Mouse (Mus musculus) stomach, postnatal 0 days (tissue): Measurements from ENCODE around the gene Iqschfp. TPM values are rescaled to one million over a fixed set of nuclear protein-coding genes. Genes with fewer than 3 reads are reported as not detected.

Experiments used
- ATAC-seq: fragments of 200-750 bp; cut with Nextera tagmentation; 2 replicates; pipeline ENCODE4 v1.8.0; 2017; ENCODE audit not compliant: low FRiP score, low TSS enrichment
- DNase-seq: peaks from one replicate; pipeline ENCODE4 v3.0.0-alpha.2; 2016; ENCODE audit warnings: low spot score
- H3K27ac ChIP-seq: fragments of 300-500 bp; sonication (generic); replicated peaks from 2 replicates; pipeline ENCODE4 v1.5.1; 2014; ENCODE audit warnings: mild to moderate bottlenecking, control low read depth
- H3K27me3 ChIP-seq: fragments of 300-500 bp; sonication (generic); 2 replicates; pipeline ENCODE4 v1.6.1; 2014; ENCODE audit warnings: low read length; ENCODE audit not compliant: control insufficient read depth, insufficient read depth
- H3K36me3 ChIP-seq: fragments of 300-500 bp; sonication (generic); 2 replicates; pipeline ENCODE4 v1.6.1; 2014; ENCODE audit warnings: low read length, mixed read lengths; ENCODE audit not compliant: control insufficient read depth, insufficient read depth
- H3K4me1 ChIP-seq: fragments of 300-500 bp; sonication (generic); replicated peaks from 2 replicates; pipeline ENCODE4 v1.6.1; 2014; ENCODE audit warnings: antibody characterized with exemption; ENCODE audit not compliant: control insufficient read depth, insufficient read depth
- H3K4me2 ChIP-seq: fragments of 300-500 bp; sonication (generic); replicated peaks from 2 replicates; pipeline ENCODE4 v1.6.1; 2014; ENCODE audit warnings: low read depth, mild to moderate bottlenecking, control low read depth, moderate library complexity
- H3K4me3 ChIP-seq: fragments of 300-500 bp; sonication (generic); 2 replicates; pipeline ENCODE4 v1.5.1; 2014; ENCODE audit warnings: low read depth, low read length, control low read depth
- H3K9ac ChIP-seq: fragments of 300-500 bp; sonication (generic); 2 replicates; pipeline ENCODE4 v1.6.1; 2014; ENCODE audit warnings: mild to moderate bottlenecking, low read length, control low read depth, mixed read lengths
- H3K9me3 ChIP-seq: fragments of 300-500 bp; sonication (generic); 2 replicates; pipeline ENCODE4 v1.6.1; 2016; ENCODE audit warnings: low read length; ENCODE audit not compliant: control insufficient read depth
- CTCF ChIP-seq: IDR thresholded peaks from 2 replicates; pipeline ENCODE4 v1.5.1; 2016; ENCODE audit warnings: antibody characterized with exemption, low read depth, mild to moderate bottlenecking, moderate library complexity
- EP300 ChIP-seq: optimal IDR thresholded peaks from 2 replicates; pipeline ENCODE3; 2016; ENCODE audit warnings: antibody characterized with exemption
- WGBS: fragments of 180-500 bp; shearing (Covaris S2); extraction: QIAGEN DNeasy Blood & Tissue Kit; methylation state at CpG from one replicate; pipeline ENCODE4 v1.1.7; 2014; 5-methylcytosine and 5-hydroxymethylcytosine counted together
- polyA plus RNA-seq: library from polyadenylated mRNA; unstranded; fragments of >200 nt; fragmentation: Nextera tagmentation; extraction: Ambion mirVana; gene quantifications from 2 replicates; pipeline ENCODE4 v1.2.1, GENCODE M21; 2015

Gene Iqschfp
- polyA plus RNA-seq, 1 experiment from 2014 or later = 0.08 TPM

DNA sequence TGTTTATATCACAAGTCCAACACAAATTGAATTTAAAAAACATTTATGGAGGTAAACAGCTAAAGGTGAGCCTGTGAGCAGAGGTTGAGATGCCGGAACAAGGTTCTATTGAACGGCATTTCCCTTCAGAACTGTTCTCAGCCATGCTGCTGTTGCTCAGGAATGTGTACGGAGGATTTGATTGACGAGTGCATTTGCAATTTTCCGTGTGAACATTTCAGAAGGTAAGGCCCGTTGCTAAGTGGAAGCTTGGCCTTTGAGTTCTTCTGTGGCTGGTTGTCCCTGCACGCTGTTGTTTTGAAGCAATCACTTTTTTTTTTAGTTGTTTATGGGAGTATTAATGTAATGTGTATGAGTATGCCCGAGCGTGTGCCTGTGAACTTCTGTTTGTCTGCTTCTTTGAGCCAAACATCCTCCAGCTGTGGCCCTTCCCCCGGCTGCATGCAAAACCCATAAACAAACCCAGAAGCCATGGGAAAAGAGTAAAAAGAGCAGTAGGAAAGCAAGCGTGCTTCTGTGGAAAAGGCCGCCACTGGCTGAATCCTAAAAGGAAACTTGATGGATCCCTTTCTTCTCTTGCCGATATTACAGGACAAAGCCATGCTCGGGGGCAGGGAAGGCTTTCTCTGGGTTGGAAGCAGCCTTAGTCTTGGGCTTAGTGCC, 691.1 kb downstream of the Iqschfp start:
- H3K27ac ChIP-seq = peak overlapping the region; percentile 56
- no peaks in the 10 kb centered on the region for H3K36me3 ChIP-seq
- no peak overlapping the region; the same call in 1 of the 2 replicates for H3K4me3 ChIP-seq
- H3K9ac ChIP-seq = no peak overlapping the region
- no peaks in the 10 kb centered on the region for H3K9me3 ChIP-seq
- no peak for DNase-seq
- H3K4me2 ChIP-seq = peak overlapping the region; percentile 41
- no peak for ATAC-seq
- H3K4me1 ChIP-seq = peaks cover 3% of the 10 kb centered on the region
- TF ChIP-seq EP300 (no peak), CTCF (no peak)
- H3K27me3 ChIP-seq = no peaks in the 10 kb centered on the region
- 17% methylated on average over 14 of the region's 14 CpGs for WGBS

DNA sequence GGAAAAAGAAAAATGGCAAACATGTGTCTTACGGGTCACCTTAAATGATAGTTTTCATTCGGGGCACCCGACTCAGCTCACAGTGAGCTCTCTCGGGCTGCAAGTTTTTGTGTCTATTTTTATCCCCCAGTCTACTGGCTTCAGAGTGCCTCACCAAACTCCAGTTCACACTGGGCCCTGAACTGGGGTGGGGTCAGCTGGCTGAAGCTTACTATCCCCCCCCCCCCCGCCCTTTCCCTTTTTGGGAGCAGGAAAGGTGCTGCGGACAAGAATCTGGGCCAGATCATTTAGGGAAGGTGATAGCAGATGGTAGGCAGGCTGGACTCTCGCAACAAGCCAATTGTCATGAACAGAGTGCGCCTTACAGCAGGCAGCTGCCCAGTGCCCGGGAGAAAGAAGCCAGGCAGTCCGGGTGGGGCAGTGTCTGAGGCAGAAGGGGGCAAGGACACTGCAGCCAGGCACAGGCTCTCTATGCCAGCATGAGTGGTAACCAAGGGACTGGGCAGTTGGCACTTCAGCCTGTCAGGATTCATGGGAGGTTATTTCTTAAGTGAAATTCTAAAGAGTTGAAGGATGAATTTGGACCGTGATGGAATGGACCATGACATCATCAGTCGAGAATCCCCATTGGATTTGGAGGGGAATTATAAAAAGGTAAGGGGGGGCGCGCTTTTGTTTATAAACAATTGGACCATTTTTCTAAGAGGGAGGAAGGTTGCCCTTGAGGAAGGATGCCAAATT, 691.9 kb downstream of the Iqschfp start:
- DNase-seq (no peak), ATAC-seq (no peak)
- H3K27ac ChIP-seq = peak overlapping the region; percentile 56
- H3K4me2 ChIP-seq = peak overlapping the region; percentile 41; the same call in 1 of the 2 replicates
- no peaks in the 10 kb centered on the region for H3K27me3 ChIP-seq
- 49% methylated on average over 14 of the region's 14 CpGs for WGBS
- no peak for TF ChIP-seq CTCF
- TF ChIP-seq EP300 = no peak
- H3K9ac ChIP-seq = no peak overlapping the region
- no peak overlapping the region; the same call in 1 of the 2 replicates for H3K4me3 ChIP-seq
- H3K4me1 ChIP-seq = peaks cover 3% of the 10 kb centered on the region
- H3K36me3 ChIP-seq = no peaks in the 10 kb centered on the region
- H3K9me3 ChIP-seq = no peaks in the 10 kb centered on the region

DNA sequence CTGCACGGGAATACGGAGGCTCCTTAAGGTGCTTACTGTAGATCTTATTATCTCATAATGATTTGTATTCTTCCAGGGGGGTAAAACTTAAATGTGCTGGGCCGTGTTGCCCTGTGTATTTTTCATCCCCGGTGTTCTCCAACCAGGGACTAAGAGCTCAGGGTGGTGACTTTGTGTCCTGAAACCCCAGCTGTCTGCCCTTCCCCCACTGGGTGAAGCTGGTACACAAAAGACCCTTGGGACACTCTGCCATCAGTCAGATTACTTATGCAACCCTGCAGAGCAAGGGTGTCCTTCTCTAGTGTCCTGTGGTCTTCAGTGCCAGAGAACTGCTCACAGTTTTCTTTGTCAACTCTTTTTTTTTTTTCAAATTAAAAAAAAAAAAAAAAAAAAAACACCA, 693.2 kb downstream of the Iqschfp start:
- no peak for DNase-seq
- ATAC-seq = no peak
- WGBS = 78% methylated on average over 4 of the region's 4 CpGs
- Histone ChIP-seq H3K4me2 (no peak overlapping the region), H3K9me3 (no peaks in the 10 kb centered on the region), H3K27ac (no peak overlapping the region), H3K9ac (no peak overlapping the region), H3K4me3 (no peak overlapping the region), H3K36me3 (no peaks in the 10 kb centered on the region), H3K4me1 (peaks cover 3% of the 10 kb centered on the region), H3K27me3 (no peaks in the 10 kb centered on the region)
- TF ChIP-seq EP300 (no peak), CTCF (no peak)

DNA sequence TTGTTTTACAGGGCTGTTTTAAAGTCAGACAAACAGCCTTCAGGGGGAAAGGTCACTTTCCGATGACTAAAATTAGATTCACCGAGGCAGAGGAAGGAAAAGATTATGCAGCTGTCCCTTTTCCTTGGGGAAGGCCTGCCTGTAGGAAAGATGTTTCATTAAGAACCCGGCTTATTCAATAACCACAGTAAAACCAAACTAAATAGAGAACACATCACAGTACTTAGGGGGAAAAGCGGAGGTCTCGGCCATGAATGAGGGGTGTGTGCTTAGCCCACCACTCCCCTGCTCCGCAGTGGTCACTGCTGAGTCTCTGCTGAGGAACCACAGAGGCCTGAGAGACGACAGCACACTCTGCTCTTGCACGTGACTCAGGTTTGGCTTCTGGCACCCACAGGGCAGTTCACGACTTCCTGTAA, 694.6 kb downstream of the Iqschfp start:
- Histone ChIP-seq H3K4me2 (no peak overlapping the region), H3K27me3 (no peaks in the 10 kb centered on the region)
- ATAC-seq = no peak

DNA sequence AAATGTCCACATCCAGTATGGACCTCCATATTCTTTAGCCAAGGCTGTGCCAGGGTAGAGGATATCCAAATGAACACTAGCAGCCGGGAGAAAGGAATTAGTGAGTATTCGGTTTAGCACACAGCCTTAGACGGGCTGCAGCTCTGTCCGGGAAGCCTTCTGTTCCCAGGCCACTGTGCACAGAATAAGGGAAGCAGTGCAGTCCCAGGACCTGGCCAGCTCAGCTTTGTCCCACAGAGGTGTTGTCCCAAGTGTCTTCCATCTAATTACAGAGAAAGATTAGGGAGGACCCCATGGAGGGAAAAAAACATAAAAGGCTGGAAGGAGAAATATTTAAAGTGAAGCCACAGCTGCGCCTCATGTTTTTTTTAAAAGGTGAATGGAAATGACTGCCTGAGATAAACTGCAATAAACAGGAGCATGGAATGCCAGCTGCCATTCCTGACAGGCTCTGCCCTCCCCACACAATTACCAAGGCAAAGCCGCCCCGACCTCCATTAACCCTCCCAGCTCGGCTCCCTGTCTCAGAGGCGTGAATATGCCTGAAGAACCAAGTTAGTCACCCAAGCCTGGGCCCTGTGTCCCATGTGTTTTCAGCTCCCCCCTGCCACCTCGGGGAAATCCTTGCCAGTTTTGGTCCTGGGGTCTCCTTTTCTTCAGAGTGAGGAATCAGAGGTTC, 695.7 kb downstream of the Iqschfp start:
- DNase-seq (no peak), ATAC-seq (no peak)
- Histone ChIP-seq H3K27ac (no peak overlapping the region), H3K4me3 (no peak overlapping the region), H3K4me2 (no peak overlapping the region), H3K27me3 (no peaks in the 10 kb centered on the region), H3K9me3 (no peaks in the 10 kb centered on the region), H3K36me3 (no peaks in the 10 kb centered on the region), H3K9ac (no peak overlapping the region), H3K4me1 (peaks cover under 1% of the 10 kb centered on the region)
- TF ChIP-seq CTCF = no peak
- no peak for TF ChIP-seq EP300
- WGBS = 73% methylated on average over 10 of the region's 10 CpGs

More for the DNA sequence above, 694.6 kb downstream of the Iqschfp start:
- no peak overlapping the region for H3K4me3 ChIP-seq
- H3K36me3 ChIP-seq = no peaks in the 10 kb centered on the region
- H3K4me1 ChIP-seq = peaks cover 3% of the 10 kb centered on the region
- TF ChIP-seq EP300 (no peak), CTCF (no peak)
- WGBS = 47% methylated on average over 9 of the region's 9 CpGs
- no peak overlapping the region for H3K27ac ChIP-seq
- no peaks in the 10 kb centered on the region for H3K9me3 ChIP-seq
- no peak overlapping the region for H3K9ac ChIP-seq
- no peak for DNase-seq
